Mouse (Mus musculus): Measurements from ENCODE around the gene 4931422A03Rik. TPM values are rescaled to one million over a fixed set of nuclear protein-coding genes. Genes with fewer than 3 reads are reported as not detected.

The 4931422A03Rik gene
- total and polyA plus RNA-seq, 3 experiments, result 0.50 to 4.9 TPM; not detected in 1

DNA sequence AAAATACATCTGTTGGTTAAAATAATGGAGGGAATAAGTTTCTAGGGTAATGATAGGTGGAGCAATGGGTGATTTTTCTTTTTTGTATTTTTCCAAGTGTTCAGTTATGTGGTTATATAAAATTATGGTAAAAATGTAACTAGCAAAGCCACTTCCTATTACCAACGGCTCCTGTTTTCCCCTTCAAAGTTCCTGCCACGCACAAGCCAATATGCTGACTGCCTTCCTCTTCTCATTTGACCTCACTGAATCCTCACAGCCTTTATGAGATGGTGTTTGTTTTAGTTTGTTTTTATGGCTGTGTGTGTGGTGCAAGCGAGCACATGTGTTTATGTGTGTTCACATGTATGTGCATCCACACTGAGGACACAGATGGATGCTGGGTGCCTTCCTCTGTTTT lies 93.5 kb downstream of the 4931422A03Rik start (continued):
- TF ChIP-seq ZNF384 (IDR thresholded peaks at IDR 0.05; ENCODE audit: low read depth, low read length) (no peak), ELF1 (IDR thresholded peaks at IDR 0.05; ENCODE audit: low read depth, low read length) (no peak)

DNA sequence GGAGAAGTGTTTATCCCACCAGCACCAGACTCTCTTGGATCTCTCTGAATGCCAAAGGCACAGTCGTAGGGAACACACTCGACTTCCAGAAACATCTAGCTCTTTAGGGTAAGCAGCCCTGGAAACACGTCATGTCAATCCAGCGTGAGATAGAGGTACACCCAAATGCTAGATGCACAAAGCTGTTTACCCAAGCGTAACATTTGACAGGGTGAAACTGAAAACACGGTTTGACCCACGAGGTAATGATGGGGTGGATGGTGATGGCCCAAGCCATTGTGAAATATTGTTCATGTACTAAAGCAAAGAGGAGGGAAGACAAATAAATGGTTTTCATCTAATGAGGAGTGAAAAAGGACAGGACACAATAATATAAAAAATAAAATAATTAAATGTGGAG lies 93.9 kb downstream of the 4931422A03Rik start:
- H3K36me3 ChIP-seq (ENCODE audit: control insufficient read depth in 1 of 2, insufficient read depth in 2 of 2, low read length in 2 of 2), result peaks cover 0 to 9% of the 10 kb centered on the region in 2 experiments; a peak in 2 of 4 replicates
- no peak overlapping the region for H3K9ac ChIP-seq (ENCODE audit: control insufficient read depth, low read depth, low read length, poor library complexity, severe bottlenecking)
- H3K4me1 ChIP-seq (ENCODE audit: control insufficient read depth in 1 of 2, insufficient read depth in 2 of 2, low read length in 2 of 2), result peaks cover 11 to 22% of the 10 kb centered on the region in 2 experiments
- DNase-seq (ENCODE audit: low read depth, low spot score), result no peak
- no peaks in the 10 kb centered on the region for H3K27me3 ChIP-seq (ENCODE audit: control insufficient read depth in 1 of 2, insufficient read depth in 2 of 2, low read length in 2 of 2)
- H3K4me3 ChIP-seq (ENCODE audit: control insufficient read depth in 1 of 2, insufficient read depth in 1 of 2, low read depth in 2 of 2, low read length in 2 of 2), result no peak overlapping the region
- no peaks in the 10 kb centered on the region for H3K9me3 ChIP-seq (replicated peaks; ENCODE audit: insufficient read depth, low read length)
- no peak for TF ChIP-seq MYB (IDR thresholded peaks at IDR 0.05; ENCODE audit: low read depth, low read length)
- no peak for TF ChIP-seq CHD2 (IDR thresholded peaks at IDR 0.05; ENCODE audit: low read length)
- TF ChIP-seq ELF1 (IDR thresholded peaks at IDR 0.05; ENCODE audit: low read depth, low read length), result no peak
- TF ChIP-seq MAZ (IDR thresholded peaks at IDR 0.05; ENCODE audit: low read depth, low read length), result no peak
- no peak for TF ChIP-seq E2F4 (IDR thresholded peaks at IDR 0.05; ENCODE audit: borderline replicate concordance, low read depth, low read length)
- TF ChIP-seq BHLHE40 (IDR thresholded peaks at IDR 0.05; ENCODE audit: borderline replicate concordance, low read depth, low read length), result no peak
- TF ChIP-seq EP300 (IDR thresholded peaks at IDR 0.05; ENCODE audit: low read depth in 1 of 2, low read length in 2 of 2), result no peak
- no peak for TF ChIP-seq GABPA (IDR thresholded peaks at IDR 0.05; ENCODE audit: low read depth, low read length)
- no peak overlapping the region for H3K27ac ChIP-seq (ENCODE audit: control insufficient read depth, low read depth, low read length)
- H3K79me2 ChIP-seq (ENCODE audit: control insufficient read depth, insufficient read depth, low read length, poor library complexity), result no peaks in the 10 kb centered on the region; the same call in 1 of the 2 replicates

DNA sequence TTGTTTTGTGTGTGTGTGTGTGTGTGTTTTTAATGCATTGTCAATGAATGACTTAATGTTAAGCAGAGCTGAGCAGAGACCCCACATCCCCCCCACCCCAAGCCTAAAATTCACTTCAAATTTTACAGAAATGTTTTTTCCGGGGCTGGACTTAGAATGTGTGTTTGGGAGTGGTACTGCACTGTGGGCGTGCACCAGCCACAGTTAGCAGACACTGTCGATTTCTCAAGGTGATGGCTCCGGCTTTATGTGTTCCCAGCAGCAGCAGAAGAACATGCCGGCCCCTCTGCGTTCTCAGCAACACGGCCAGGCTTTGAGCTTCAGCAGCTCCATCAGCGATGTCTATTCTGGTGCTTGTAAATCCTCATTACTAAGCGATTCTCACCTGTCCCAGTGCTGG lies 95.7 kb downstream of the 4931422A03Rik start:
- Histone ChIP-seq H3K79me2 (ENCODE audit: control insufficient read depth, insufficient read depth, low read length, poor library complexity) (no peaks in the 10 kb centered on the region; the same call in 1 of the 2 replicates), H3K4me3 (ENCODE audit: control insufficient read depth in 1 of 2, insufficient read depth in 1 of 2, low read depth in 2 of 2, low read length in 2 of 2) (peak overlapping the region; percentile 16 to 43), H3K4me1 (ENCODE audit: control insufficient read depth in 1 of 2, insufficient read depth in 2 of 2, low read length in 2 of 2) (peaks cover 11 to 22% of the 10 kb centered on the region in 2 experiments), H3K27me3 (ENCODE audit: control insufficient read depth in 1 of 2, insufficient read depth in 2 of 2, low read length in 2 of 2) (no peaks in the 10 kb centered on the region), H3K9me3 (replicated peaks; ENCODE audit: insufficient read depth, low read length) (no peaks in the 10 kb centered on the region), H3K36me3 (ENCODE audit: control insufficient read depth in 1 of 2, insufficient read depth in 2 of 2, low read length in 2 of 2) (peaks cover 0 to 9% of the 10 kb centered on the region in 2 experiments; a peak in 2 of 4 replicates), H3K9ac (ENCODE audit: control insufficient read depth, low read depth, low read length, poor library complexity, severe bottlenecking) (peak overlapping the region; percentile 6), H3K27ac (ENCODE audit: control insufficient read depth, low read depth, low read length) (peak overlapping the region; percentile 35; the same call in 1 of the 2 replicates)
- peak; percentile 64 for DNase-seq (ENCODE audit: low read depth, low spot score)
- TF ChIP-seq MAFK (IDR thresholded peaks at IDR 0.05; ENCODE audit: borderline replicate concordance, low read depth, low read length), result no peak
- TF ChIP-seq BHLHE40 (IDR thresholded peaks at IDR 0.05; ENCODE audit: borderline replicate concordance, low read depth, low read length), result no peak
- no peak for TF ChIP-seq ZMIZ1 (IDR thresholded peaks at IDR 0.05; ENCODE audit: low read depth, low read length)
- no peak for TF ChIP-seq KAT2A (conservative IDR thresholded peaks at IDR 0.05; ENCODE audit: low read depth, low read length)
- TF ChIP-seq CTCF (IDR thresholded peaks at IDR 0.05 in 2 of 3, conservative IDR thresholded peaks at IDR 0.05 in 1 of 3; ENCODE audit: control insufficient read depth in 1 of 3, insufficient read depth in 1 of 3, low read depth in 2 of 3, low read length in 3 of 3, poor library complexity in 1 of 3, severe bottlenecking in 1 of 3), result no peak
